Mouse (Mus musculus) CH12.LX (cell line): ENCODE measurements at regions not wholly inside any gene's neighbourhood (a gene's known extent, or its start where the extent isn't known, plus 50 kb on each side); places are given as distances from the start of the nearest gene placed in this dataset.

Source experiments
- DNase-seq: peaks from one replicate; pipeline ENCODE4 v3.0.0-alpha.2; 2013; ENCODE audit errors: extremely low read depth
- H3K27ac ChIP-seq: 2 replicates; pipeline ENCODE4 v1.5.1; 2012; ENCODE audit warnings: low read depth, mild to moderate bottlenecking, control low read depth, moderate library complexity; ENCODE audit not compliant: insufficient read depth
- H3K27me3 ChIP-seq: replicated peaks from 2 replicates; pipeline ENCODE3; 2012; ENCODE audit warnings: inconsistent platforms
- H3K36me3 ChIP-seq, 2 experiments: replicated peaks in 1 of 2; 2 replicates each; pipeline versions ENCODE3 to v1.6.1; 2012; ENCODE audit warnings: inconsistent platforms in 1 of 2, low read length in 1 of 2, mild to moderate bottlenecking in 1 of 2, mixed read lengths in 1 of 2, moderate library complexity in 1 of 2; ENCODE audit not compliant: control insufficient read depth in 1 of 2, insufficient read depth in 1 of 2
- H3K4me1 ChIP-seq, 2 experiments: 2 replicates each; pipeline ENCODE4 v1.6.1; 2012; ENCODE audit warnings: inconsistent platforms in 1 of 2, moderate library complexity in 1 of 2; ENCODE audit not compliant: insufficient read depth in 2 of 2, control insufficient read depth in 1 of 2
- H3K4me2 ChIP-seq: 2 replicates; pipeline ENCODE4 v1.6.1; 2012; ENCODE audit warnings: low read depth, mild to moderate bottlenecking, control low read depth; ENCODE audit not compliant: poor library complexity, insufficient read depth, severe bottlenecking
- H3K4me3 ChIP-seq, 3 experiments: fragments of 150-350 bp in 1 of 3; sonication (generic) in 1 of 3; replicated peaks in 1 of 3; 2 replicates each; pipeline versions ENCODE3 to v1.5.1; 2011 to 2012; ENCODE audit warnings: low read depth in 2 of 3, low read length in 2 of 3, mild to moderate bottlenecking in 2 of 3, moderate library complexity in 2 of 3, control low read depth in 1 of 3, improper control_type of control experiment in 1 of 3, inconsistent platforms in 1 of 3, mixed read lengths in 1 of 3; ENCODE audit not compliant: poor library complexity in 1 of 3
- H3K79me2 ChIP-seq: replicated peaks from 2 replicates; pipeline ENCODE4 v1.6.1; 2012; ENCODE audit warnings: mild to moderate bottlenecking, moderate library complexity; ENCODE audit not compliant: control insufficient read depth, poor library complexity, insufficient read depth, severe bottlenecking; ENCODE audit errors: extremely low read depth
- H3K9ac ChIP-seq: 2 replicates; pipeline ENCODE4 v1.6.1; 2012; ENCODE audit warnings: low read depth, mild to moderate bottlenecking, control low read depth, moderate library complexity; ENCODE audit not compliant: insufficient read depth
- H3K9me3 ChIP-seq: replicated peaks from 2 replicates; pipeline ENCODE3; 2012; ENCODE audit warnings: low read length, inconsistent platforms, mixed read lengths
- CHD1 ChIP-seq: IDR thresholded peaks from 2 replicates; pipeline ENCODE4 v1.6.1; 2012; ENCODE audit warnings: low read depth, low read length, improper control_type of control experiment, inconsistent platforms
- ETS1 ChIP-seq: conservative IDR thresholded peaks from 2 replicates; pipeline ENCODE4 v1.6.1; 2012; ENCODE audit warnings: low read depth, mild to moderate bottlenecking, inconsistent platforms, low read length, improper control_type of control experiment, moderate library complexity
- GABPA ChIP-seq: IDR thresholded peaks from 2 replicates; pipeline ENCODE4 v1.6.1; 2012; ENCODE audit warnings: low read depth, low read length, improper control_type of control experiment, inconsistent platforms; ENCODE audit not compliant: insufficient replicate concordance
- HCFC1 ChIP-seq: IDR thresholded peaks from 2 replicates; pipeline ENCODE4 v1.6.1; 2012; ENCODE audit warnings: low read depth, mild to moderate bottlenecking, inconsistent platforms, low read length, improper control_type of control experiment
- IRF4 ChIP-seq: IDR thresholded peaks from 2 replicates; pipeline ENCODE4 v1.6.1; 2014; ENCODE audit warnings: low read depth, mild to moderate bottlenecking, inconsistent platforms, low read length, improper control_type of control experiment
- KAT2A ChIP-seq: IDR thresholded peaks from 2 replicates; pipeline ENCODE4 v1.6.1; 2012; ENCODE audit warnings: low read length, improper control_type of control experiment, inconsistent platforms; ENCODE audit not compliant: insufficient replicate concordance
- MAZ ChIP-seq: IDR thresholded peaks from 2 replicates; pipeline ENCODE4 v1.6.1; 2012; ENCODE audit warnings: low read depth, mild to moderate bottlenecking, inconsistent platforms, low read length, improper control_type of control experiment, moderate library complexity
- MEF2A ChIP-seq: IDR thresholded peaks from 2 replicates; pipeline ENCODE4 v1.6.1; 2014; ENCODE audit warnings: low read depth, mild to moderate bottlenecking, inconsistent platforms, low read length, improper control_type of control experiment, borderline replicate concordance
- NELFE ChIP-seq: IDR thresholded peaks from 2 replicates; pipeline ENCODE4 v1.6.1; 2011; ENCODE audit warnings: low read depth, low read length, improper control_type of control experiment
- PAX5 ChIP-seq: IDR thresholded peaks from 2 replicates; pipeline ENCODE4 v1.6.1; 2012; ENCODE audit warnings: low read length, inconsistent platforms, mixed read lengths
- POLR2A ChIP-seq: IDR thresholded peaks from 2 replicates; pipeline ENCODE4 v1.6.1; 2011; ENCODE audit warnings: low read depth, mild to moderate bottlenecking, improper control_type of control experiment, low read length
- POLR2AphosphoS2 ChIP-seq: IDR thresholded peaks from 2 replicates; pipeline ENCODE4 v1.6.1; 2011; ENCODE audit warnings: low read depth, low read length, improper control_type of control experiment
- RCOR1 ChIP-seq: conservative IDR thresholded peaks from 2 replicates; pipeline ENCODE4 v1.6.1; 2012; ENCODE audit warnings: low read depth, mild to moderate bottlenecking, inconsistent platforms, low read length, improper control_type of control experiment
- SIN3A ChIP-seq: IDR thresholded peaks from 2 replicates; pipeline ENCODE4 v1.6.1; 2012; ENCODE audit warnings: low read length, improper control_type of control experiment, inconsistent platforms
- TCF12 ChIP-seq: IDR thresholded peaks from 2 replicates; pipeline ENCODE4 v1.6.1; 2014; ENCODE audit warnings: low read depth, mild to moderate bottlenecking, inconsistent platforms, low read length, improper control_type of control experiment
- UBTF ChIP-seq: IDR thresholded peaks from 2 replicates; pipeline ENCODE4 v1.6.1; 2012; ENCODE audit warnings: low read depth, mild to moderate bottlenecking, inconsistent platforms, low read length, improper control_type of control experiment, moderate library complexity
- dilution Hi-C: fragments of 300-500 bp; cut with MboI; formaldehyde crosslinking; loops from 2 replicates; pipeline ENCODE4 v1.14.3; 2020; ENCODE audit warnings: low sequenced_read_pairs; ENCODE audit not compliant: extremely low pct_unique_long_range_greater_than_20kb, extremely low pct_ligation_motif_present
- in situ Hi-C: fragments of 300-500 bp; cut with MboI; formaldehyde crosslinking; loops from 3 replicates; pipeline ENCODE4 v1.14.3; 2019; ENCODE audit warnings: low sequenced_read_pairs, low pct_ligation_motif_present, low pct_unique_long_range_greater_than_20kb, mixed read lengths

DNA sequence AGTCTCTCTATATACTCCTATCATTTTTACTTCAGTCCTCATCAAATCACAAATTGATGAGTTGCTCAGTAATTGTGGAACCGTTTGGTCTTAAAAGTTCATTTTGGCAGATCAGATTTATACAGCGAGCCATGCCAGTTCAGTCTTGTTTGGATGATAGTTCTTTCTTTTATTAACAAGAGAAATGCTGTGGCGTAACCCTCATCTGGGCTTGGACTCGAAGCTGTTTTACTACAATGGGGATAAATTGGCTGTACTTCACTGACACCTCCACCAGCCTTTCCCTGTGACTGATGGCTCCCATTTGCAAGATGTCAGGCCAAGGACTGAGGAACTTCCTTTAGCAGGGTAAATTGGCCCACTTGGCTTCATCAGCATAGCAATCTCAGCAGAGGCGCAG, 345.5 kb upstream of the Zic1 start:
- Histone ChIP-seq H3K4me2 (no peak overlapping the region), H3K79me2 (no peaks in the 10 kb centered on the region), H3K27ac (no peak overlapping the region), H3K4me1 (no peaks in the 10 kb centered on the region), H3K36me3 (no peaks in the 10 kb centered on the region), H3K4me3 (no peak overlapping the region), H3K9ac (no peak overlapping the region)
- no peak for DNase-seq
- in situ Hi-C loops = no loop called here
- dilution Hi-C loops = no loop called here
- no peak for TF ChIP-seq MEF2A
- TF ChIP-seq UBTF = no peak
- no peak for TF ChIP-seq CHD1
- TF ChIP-seq POLR2A = no peak
- no peak for TF ChIP-seq PAX5
- TF ChIP-seq IRF4 = no peak
- TF ChIP-seq GABPA = no peak
- no peak for TF ChIP-seq NELFE
- TF ChIP-seq, all 38 proteins: peak for 0
- H3K27me3 ChIP-seq = no peaks in the 10 kb centered on the region
- H3K9me3 ChIP-seq = peaks cover 2% of the 10 kb centered on the region

- Histone ChIP-seq H3K27ac (no peak overlapping the region), H3K79me2 (no peaks in the 10 kb centered on the region), H3K4me3 (no peak overlapping the region), H3K9me3 (peaks cover 3% of the 10 kb centered on the region), H3K27me3 (no peaks in the 10 kb centered on the region), H3K4me2 (no peak overlapping the region), H3K4me1 (no peaks in the 10 kb centered on the region), H3K9ac (no peak overlapping the region), H3K36me3 (no peaks in the 10 kb centered on the region)
- TF ChIP-seq POLR2AphosphoS2 (no peak), SIN3A (no peak), HCFC1 (no peak), IRF4 (no peak), MAZ (no peak), GABPA (no peak), TCF12 (no peak), ETS1 (no peak), KAT2A (no peak), RCOR1 (no peak)
- in situ Hi-C loops = no loop called here
- no peak for DNase-seq
- dilution Hi-C loops = no loop called here
Observed at GRCm38 (mm10) chr9:91680859-91681258, 315.2 kb upstream of the Zic1 start.
